Mouse (Mus musculus) lung, embryonic 15.5 days (tissue): ENCODE results near the gene Caap1. TPM values are rescaled to one million over a fixed set of nuclear protein-coding genes. Genes with fewer than 3 reads are reported as not detected.

ENCODE experiments used
- ATAC-seq: fragments of 200-750 bp; cut with Nextera tagmentation; 2 replicates; pipeline ENCODE4 v1.8.0; 2017; ENCODE audit warnings: moderate number of reproducible peaks, borderline replicate concordance; ENCODE audit not compliant: low FRiP score, low TSS enrichment; ENCODE audit errors: extremely low read depth
- H3K27ac ChIP-seq: fragments of 300-500 bp; sonication (generic); 2 replicates; pipeline ENCODE4 v1.5.1; 2015; ENCODE audit warnings: moderate library complexity, mild to moderate bottlenecking, inconsistent platforms
- H3K27me3 ChIP-seq: fragments of 300-500 bp; sonication (generic); 2 replicates; pipeline ENCODE4 v1.6.1; 2015; ENCODE audit warnings: inconsistent platforms
- H3K36me3 ChIP-seq: fragments of 300-500 bp; sonication (generic); 2 replicates; pipeline ENCODE4 v1.6.1; 2015; ENCODE audit warnings: inconsistent platforms
- H3K4me1 ChIP-seq: fragments of 300-500 bp; sonication (generic); 2 replicates; pipeline ENCODE4 v1.6.1; 2015; ENCODE audit warnings: inconsistent platforms
- H3K4me2 ChIP-seq: fragments of 300-500 bp; sonication (generic); 2 replicates; pipeline ENCODE4 v1.6.1; 2015; ENCODE audit warnings: inconsistent platforms, mild to moderate bottlenecking, moderate library complexity
- H3K4me3 ChIP-seq: fragments of 300-500 bp; sonication (generic); 2 replicates; pipeline ENCODE4 v1.5.1; 2015; ENCODE audit warnings: mild to moderate bottlenecking, inconsistent platforms
- H3K9ac ChIP-seq: fragments of 300-500 bp; sonication (generic); 2 replicates; pipeline ENCODE4 v1.6.1; 2015; ENCODE audit warnings: inconsistent platforms
- H3K9me3 ChIP-seq: fragments of 300-500 bp; sonication (generic); 2 replicates; pipeline ENCODE4 v1.6.1; 2016; ENCODE audit warnings: inconsistent platforms
- WGBS: fragments of 180-500 bp; shearing (Covaris S2); methylation state at CpG from one replicate; pipeline ENCODE4 v1.1.7; 2015; 5-methylcytosine and 5-hydroxymethylcytosine counted together
- polyA plus RNA-seq: library from polyadenylated mRNA; unstranded; fragments of >200 nt; fragmentation: Nextera tagmentation; extraction: Ambion mirVana; gene quantifications from 2 replicates; pipeline ENCODE4 v1.2.1, GENCODE M21; 2015

The Caap1 gene
- polyA plus RNA-seq, 1 experiment from 2014 or later, result 21.1 TPM

DNA sequence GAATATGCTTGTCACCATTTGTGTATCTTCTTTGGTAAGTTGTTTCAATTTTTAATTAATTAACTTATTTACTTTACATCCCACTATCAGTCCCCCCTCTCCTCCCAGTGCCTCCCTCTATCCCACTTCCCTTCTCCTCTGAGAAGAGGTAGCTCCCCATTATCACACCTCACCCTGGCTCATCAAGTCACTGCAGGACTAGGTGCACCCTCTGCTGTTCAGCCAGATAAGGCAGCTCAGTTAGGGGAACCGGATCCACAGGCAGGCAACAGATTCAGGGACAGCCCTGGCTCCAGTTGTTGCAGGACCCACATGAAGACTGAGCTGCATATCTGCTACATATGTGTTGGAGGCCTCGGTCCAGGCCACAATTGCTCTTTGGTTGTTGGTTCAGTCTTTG lies 97.2 kb downstream of the Caap1 start:
- no peaks in the 10 kb centered on the region for H3K9me3 ChIP-seq
- 89% methylated on average over 2 of the region's 2 CpGs for WGBS
- no peaks in the 10 kb centered on the region for H3K4me1 ChIP-seq
- H3K4me2 ChIP-seq, result no peak overlapping the region
- no peaks in the 10 kb centered on the region for H3K36me3 ChIP-seq
- H3K9ac ChIP-seq, result no peak overlapping the region
- ATAC-seq, result no peak
- H3K27me3 ChIP-seq, result no peaks in the 10 kb centered on the region
- H3K27ac ChIP-seq, result no peak overlapping the region
- no peak overlapping the region for H3K4me3 ChIP-seq

DNA sequence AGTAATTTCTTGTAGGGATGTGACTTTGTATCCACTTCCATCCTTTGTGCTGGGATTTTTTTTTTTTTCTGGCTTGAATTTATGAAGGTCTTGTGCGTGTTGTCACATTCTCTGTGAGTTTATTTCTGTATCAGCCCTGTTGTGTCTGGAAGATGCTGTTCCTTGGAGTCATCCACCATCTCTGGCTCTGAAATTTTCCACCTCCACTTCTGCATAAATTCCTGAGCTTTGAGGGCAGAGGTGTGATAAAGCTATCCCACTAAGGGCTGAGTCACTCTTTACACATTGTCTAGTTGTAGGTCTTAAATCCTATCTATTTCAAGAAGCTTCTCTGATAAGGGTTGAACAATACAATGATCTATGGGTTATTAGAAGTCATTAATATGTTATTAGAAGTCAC lies 101.7 kb downstream of the Caap1 start:
- no peak overlapping the region for H3K4me3 ChIP-seq
- H3K9me3 ChIP-seq, result no peaks in the 10 kb centered on the region
- no peak for ATAC-seq
- H3K9ac ChIP-seq, result no peak overlapping the region
- H3K27me3 ChIP-seq, result no peaks in the 10 kb centered on the region
- no peak overlapping the region for H3K4me2 ChIP-seq
- no peaks in the 10 kb centered on the region for H3K4me1 ChIP-seq
- H3K27ac ChIP-seq, result no peak overlapping the region
- H3K36me3 ChIP-seq, result no peaks in the 10 kb centered on the region
- 77% methylated on average over 1 of the region's 1 CpGs for WGBS

Other genes with a start within 250 kb of the Caap1 start
- gene Gm10306, start 250 bp downstream of the Caap1 start, polyA plus RNA-seq, result not detected in 2 replicates
- 62.6 and 65.0 TPM in 2 replicates for gene Plaa, start 46.4 kb upstream of the Caap1 start, polyA plus RNA-seq
- gene Ift74, start 57.7 kb upstream of the Caap1 start, polyA plus RNA-seq, result 27.5 and 28.9 TPM in 2 replicates
- gene Lrrc19, start 93.3 kb upstream of the Caap1 start, polyA plus RNA-seq, result 0.45 and 0.67 TPM in 2 replicates
- 37.4 and 41.8 TPM in 2 replicates for gene Tek, start 182.5 kb upstream of the Caap1 start, polyA plus RNA-seq